Mouse (Mus musculus) cerebellum, postnatal 36 days (tissue): ENCODE measurements at regions not wholly inside any gene's neighbourhood (a gene's known extent, or its start where the extent isn't known, plus 50 kb on each side); places are given as distances from the start of the nearest gene placed in this dataset.

Source experiments
- DNase-seq, 2 experiments: peaks; one replicate each; pipeline ENCODE4 v3.0.0; 2021 to 2022; ENCODE audit warnings: mixed read lengths in 2 of 2

DNA sequence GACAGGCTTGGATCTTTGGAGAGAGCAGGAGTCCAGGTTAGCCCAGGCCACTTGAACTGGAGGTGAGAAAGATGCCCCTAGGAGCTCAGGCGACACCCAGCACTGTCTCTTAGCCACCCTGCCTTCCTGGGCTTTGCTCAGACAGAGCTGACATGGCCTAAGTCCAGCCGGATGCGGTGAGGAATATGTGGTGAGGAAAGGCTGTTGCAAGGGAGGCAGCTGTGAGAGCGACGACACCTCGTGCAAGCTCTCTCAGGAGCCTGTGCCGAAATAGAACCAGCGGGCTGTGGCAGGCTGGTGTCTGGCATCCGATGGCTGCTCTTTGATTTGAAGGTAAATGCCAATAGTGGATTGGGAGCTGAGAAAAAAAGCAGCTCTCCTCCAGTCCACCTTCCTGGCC, 191.4 kb upstream of the Sdk2 start:
- DNase-seq = no peak

DNA sequence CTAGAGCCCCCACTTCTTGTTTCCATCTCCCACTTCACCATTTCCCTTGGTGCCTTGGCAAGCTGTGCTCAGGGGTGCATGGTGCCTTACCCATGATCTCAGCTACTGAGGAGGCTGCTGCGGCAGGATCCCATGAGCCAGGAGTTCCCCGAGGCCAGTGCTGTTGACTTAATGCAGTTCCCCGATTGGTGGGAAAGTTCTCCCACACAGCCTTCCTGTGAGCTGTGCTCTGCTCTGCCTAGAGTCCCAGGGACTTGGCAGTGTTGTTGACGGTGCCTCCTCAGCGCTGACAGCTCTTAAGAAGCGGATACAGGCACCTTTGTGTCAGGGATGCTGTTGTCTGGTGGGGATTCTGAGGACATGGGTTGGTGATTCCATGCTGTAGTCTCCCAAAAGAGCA, 190.9 kb upstream of the Sdk2 start:
- DNase-seq = no peak

DNA sequence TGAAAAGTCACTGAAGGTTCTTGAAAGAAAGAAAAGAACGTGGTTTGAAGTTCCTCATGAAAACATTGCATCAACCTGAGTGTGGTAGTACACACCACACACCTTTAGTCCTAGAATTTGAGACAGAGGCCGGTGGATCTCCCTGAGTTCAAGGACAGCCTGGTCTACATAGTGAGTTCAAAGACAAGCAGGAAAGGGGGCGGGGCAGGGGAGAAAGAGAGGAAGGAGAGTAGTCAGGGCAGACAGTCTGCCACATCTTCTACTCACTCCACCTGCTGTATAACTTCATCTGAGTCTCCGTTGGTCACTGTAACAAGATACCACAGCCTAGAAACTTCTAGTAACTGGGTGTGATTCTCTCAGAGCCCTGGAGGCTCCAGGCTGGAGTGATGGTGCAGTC, 190.2 kb upstream of the Sdk2 start:
- DNase-seq = no peak

DNA sequence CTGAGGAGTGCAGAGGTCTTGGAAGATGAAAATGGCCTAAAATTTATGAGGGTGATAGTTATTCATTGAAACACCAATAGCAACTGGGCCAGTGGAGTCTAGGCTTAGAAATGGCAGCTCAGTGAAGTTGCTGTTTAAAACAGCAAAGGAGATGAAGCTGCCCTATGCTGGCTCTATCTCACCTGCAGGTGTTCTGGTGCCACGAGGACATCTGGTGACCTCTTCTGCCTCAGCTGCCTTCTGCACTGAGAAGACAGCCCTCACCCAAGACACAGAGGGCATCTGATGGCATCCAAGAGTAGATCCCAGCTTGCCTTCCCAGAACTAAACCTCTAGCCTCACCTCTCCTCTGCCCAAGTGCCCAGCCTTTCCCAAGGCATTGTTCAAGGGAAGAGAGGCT, 187.5 kb upstream of the Sdk2 start:
- DNase-seq = no peak

DNA sequence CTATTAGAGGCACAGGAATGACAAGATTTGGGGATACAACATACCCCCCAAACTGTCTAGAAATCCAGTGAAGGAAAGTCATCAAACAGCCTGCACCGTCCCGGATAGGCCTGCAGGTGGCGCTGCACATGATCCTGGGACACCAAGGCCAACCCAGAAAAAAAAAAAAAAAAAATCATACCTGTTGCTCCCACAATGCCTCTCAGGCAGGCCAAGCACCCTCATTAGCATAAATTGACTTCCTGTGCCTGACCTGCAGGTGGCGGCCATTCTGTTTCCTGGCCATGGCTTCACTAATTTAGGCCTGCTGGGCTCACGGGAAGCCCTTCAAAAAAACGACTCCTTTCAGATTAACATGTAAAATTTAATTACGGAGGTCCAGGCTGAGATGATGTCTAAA, 184.8 kb upstream of the Sdk2 start:
- DNase-seq = peak; percentile 27 to 34

DNA sequence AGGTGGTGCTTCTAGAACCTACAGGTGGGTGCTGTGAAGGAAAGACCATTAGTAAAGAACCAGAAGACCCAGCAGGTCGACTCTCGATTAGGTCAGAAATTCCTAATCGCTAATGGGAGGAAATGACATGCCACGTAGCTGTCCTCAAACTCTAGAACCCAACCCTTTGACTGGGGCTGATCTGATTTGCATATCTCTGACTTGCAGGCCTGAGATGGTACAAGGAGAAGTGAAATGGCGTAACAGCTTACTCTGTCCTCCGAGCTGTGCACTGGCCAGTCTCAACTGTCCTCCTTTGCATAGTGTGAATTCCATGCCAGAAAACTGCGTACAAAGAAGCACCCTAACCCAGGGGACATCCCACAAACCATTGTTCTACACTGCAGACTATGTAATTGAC, 182.4 kb upstream of the Sdk2 start:
- no peak for DNase-seq

DNA sequence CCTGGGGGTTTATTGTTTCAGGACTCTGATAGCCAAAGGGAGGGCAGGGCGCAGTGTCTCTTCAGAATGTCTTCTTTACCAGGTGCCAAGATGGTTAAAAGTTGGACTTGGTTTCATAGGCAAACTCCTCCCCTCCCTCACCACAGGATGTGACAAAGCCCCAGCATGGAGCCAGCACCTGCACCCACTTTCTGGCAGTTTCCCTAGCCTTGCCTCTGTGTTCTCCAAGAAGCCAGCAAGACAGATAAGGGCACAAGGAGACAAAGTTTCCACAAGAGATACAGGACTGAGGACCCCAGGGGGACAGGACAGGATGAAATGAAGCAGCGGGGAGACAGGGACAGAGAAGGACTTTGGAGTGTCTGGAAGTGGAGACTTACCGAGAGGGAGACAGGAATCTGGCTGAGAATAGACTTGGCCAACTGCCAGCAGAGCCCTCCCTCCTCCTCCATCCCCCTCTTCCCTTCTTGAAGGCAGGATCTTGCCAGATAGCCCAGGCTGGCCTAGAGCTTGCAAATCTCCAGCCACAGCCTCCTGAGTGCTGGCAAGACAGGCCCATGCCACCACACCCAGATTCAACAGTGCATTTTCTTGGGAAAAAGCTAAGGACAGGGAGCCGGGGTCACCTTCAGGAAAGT, 181.5 kb upstream of the Sdk2 start:
- DNase-seq = no peak

DNA sequence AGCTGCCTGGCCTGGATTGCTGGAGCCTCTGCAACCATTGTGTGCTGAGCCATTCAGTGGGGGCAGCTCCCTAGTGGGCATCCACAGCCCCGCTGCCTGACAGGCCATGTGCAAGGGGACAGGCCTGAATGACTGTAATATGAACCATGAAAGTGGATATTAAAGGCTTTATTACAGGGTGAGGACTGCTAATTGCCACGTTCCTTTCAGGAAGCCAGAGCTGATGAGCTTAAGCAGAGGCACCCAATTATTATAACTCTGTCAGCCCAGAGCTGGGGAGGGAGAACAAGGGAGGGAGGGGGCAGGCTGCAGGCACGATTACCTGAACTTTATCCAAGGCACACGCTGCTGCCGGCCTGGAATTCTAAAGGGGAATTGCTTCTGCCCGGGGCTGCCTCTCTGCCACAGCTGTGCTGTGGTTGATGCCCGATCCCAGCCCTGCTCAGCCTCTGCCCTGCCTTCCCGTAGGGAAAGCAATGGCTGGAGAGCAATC, 172.5 kb upstream of the Sdk2 start:
- DNase-seq = no peak

DNA sequence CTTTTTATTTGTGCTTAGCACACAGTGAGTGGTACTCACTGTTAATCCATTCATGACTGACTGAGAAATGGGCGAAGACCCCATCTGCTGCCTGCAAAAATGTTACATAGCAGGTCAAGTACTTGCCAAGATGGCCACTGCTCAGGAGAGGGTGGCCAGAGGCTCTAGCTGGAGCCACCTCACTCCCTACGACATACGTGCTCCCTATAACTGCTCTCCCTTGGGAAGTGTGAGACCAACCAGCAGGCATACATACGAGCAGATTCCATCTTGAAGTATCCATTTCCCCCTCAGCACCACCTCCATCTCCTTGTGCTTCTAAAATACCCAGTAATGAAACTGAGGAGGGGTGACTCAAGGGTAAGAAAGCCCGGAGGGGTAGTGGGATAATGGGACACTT, 172.0 kb upstream of the Sdk2 start:
- DNase-seq = no peak

DNA sequence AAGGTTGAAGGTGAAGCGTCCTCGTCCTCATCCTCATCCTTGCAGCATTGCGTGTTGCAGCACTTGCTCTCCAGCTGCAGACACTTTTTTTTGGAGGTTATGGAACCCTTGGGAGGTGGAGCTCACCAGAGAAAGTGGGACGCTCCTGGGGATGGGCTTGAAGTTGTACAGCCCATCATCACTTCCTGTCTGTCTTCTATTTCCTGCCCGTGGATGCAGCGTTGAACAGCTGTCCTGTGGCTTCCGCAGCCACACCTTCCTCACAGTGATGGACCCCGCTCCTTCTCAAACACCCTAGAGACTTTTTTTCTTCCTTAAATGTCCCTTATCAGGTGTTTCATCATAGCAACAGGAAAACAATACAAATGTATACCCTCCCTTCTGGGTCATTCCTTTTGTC, 171.5 kb upstream of the Sdk2 start:
- DNase-seq = no peak

DNA sequence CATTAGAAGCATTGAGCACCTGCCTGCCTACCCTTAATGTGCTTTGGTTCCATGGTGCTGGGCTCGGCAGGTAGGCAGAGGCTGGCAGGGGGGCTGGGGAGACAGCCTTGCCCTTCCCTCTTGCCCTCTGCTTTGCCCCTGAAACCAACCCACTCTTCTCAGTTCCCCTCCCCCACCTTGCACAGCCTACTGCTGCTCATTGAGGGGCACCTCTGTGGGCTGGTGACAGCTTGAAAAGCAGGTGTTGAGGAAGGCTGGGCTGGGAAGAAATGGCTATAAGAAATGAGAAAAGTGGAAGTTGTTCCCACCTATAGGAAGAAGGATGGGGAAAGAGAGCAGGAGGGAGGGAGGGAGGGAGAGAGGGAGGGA, 167.7 kb upstream of the Sdk2 start:
- DNase-seq = no peak

DNA sequence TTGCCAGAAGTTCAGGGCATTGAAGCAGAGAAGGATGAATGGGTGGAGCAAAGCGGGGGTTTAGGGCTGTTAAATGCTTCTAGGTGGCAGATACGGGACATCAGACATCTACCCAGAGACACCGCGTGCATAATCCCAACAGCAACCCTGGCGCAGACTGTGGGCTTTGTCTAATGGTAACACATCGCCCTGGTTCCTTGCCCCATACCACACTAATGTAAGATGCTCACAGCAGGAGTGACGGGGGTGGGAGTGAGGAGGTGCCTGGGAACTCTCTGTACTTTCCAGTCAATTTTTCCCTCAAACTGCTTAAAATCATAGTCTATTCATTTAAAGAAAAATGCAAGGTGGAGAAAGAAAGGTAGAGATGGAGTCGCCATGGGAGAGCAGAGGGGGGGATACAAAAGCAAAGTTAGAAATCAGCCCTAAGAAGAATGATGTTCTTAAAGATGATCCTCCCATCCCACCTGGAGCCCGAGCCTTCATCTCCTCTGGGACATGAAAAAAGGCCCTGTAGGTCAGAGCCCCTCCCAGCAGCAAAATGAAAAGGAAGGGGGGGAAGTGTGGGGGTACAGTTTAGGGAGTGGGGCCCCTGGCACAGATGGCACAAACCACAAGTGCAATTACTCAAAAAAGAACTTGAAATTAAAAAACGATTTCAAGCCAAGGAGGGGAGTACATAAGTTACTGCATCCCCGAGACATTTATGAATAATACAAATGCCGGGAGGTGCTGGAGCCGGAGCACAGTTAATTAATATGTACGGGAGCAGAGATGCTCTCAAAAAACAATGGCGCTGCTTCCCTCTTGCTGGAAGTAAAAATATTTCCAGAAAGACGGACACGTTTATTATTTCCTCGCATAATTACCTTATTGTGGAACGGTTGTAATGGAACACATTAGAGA, 167.0 kb upstream of the Sdk2 start:
- DNase-seq = no peak

DNA sequence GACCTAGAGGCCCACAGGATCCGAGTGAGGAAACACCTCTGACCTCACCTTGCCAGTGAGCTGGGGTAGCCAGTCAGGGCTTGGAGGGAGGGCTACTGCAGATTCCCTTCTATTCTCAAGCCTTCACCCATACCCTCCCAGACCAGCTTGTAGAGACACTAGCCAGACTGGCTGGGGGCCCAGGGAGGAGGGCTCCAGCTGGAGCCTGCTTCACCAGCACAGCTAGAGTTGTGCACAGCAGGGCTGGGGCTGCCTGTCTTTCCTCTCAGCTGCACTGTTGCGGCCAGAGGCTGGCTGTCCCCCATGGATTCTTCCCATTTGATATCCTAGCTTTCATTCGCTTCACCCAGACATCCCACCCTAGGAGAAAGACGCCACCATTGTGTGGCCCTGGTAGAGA, 165.0 kb upstream of the Sdk2 start:
- DNase-seq = no peak

DNA sequence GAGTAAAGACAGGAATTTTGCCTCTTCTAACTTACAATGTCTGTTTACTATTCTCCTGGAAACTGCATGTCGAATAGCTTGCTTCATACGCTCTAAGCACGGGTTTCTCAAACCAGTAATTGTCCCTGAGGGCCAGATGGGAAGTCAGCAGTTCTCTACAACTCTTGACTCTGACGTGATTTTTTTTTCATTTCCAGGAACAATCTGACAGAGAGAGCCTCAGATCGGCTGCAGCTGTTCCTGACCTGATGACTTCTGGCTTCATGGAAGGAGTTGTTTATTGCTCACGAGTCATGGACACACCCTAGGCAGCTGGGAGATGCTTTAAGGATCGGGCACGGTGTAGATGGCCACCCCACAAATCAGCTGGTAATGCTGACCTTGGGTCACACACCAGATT, 162.9 kb upstream of the Sdk2 start:
- no peak for DNase-seq

DNA sequence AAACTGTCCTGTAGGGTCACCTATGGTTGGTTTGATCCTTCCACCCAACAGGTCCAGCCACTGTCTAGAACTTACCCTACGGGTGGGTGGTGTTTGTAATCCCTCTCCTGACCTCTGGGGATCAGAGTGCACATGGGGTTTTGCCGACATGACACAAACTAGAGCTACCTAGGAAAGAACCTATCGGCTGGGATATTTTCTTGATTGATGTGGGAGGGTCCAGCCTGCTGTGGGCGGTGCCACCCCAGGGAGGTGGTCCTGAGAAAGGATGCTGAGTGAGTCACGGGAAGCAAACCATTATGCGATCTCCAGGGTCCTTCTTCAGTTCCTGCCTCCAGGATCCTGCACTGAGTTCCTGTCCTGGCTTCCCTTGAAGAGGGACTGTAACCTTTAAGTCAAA, 162.3 kb upstream of the Sdk2 start:
- DNase-seq = no peak

DNA sequence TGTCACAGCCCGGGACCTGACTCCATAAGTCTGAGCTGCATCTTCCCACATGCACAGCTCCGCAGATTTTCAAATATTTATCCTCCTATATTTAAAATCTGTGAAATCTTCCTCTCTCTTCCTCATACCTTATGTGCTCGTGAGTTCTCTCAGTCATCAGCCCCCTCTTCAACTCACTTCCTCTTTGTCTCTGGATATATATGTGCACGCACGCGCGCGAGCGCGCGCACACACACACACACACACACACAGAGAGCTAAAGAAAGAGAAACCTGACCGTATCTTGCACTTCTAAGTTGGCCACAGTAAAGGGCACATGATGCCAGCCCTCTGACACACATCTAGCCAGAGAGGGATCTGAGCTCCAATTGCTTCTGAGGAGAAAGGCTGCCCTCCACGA, 159.7 kb upstream of the Sdk2 start:
- DNase-seq = no peak

DNA sequence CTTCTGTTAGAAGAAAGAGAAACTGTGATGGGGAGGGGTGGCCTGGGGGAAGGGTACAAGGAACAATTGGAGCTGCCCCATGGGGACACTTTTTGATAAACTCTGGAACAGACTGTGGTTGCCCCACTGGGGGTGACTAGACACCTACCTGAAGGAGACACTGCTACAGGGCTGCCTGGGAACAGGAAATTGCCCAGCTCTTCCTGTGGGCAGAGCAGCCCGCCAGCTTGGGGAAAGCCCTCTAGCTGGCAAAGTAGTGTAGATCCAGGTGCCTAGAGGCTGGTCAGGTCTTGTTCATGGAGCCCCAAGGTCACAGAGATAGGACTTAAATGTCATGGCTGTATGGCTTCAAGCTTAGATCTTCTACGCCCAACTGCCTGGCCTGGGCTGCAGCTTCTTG, 157.9 kb upstream of the Sdk2 start:
- DNase-seq = no peak

DNA sequence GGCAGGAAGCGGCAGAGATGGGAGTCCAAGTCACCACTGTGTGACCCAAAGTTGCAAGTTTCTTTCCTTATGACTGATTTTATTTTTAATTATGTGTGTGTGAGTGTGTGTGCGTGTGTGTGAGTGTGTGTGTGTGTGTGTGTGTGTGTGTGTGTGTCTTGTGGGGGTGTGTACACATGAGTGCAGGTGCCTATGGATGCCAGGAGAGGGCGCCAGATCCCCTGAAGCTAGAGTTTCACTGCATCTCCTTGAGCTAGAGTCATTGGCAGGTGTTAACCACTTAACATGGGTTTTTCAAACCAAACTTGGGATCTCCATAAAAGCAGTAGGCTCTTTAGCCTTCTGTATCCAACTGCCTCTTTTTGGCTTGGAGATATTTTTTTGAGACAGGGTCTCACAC, 156.2 kb upstream of the Sdk2 start:
- no peak for DNase-seq

DNA sequence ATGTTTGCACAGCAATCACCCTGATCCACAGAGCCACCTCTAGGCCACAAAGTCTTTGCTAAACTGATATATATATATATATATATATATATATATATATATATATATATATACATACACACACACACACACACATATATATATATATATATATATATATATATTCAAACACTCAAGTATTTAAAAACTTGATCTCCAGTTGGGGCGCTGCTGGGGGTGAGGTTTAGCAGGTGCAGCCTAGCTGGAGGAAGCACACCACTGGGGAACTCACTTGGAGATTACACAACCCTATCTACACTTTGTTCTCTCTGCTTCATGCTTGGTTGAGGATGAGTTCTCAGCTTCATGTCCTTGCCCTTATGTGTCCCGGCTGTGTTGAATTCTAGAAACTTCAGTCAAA, 153.6 kb upstream of the Sdk2 start:
- DNase-seq = no peak

DNA sequence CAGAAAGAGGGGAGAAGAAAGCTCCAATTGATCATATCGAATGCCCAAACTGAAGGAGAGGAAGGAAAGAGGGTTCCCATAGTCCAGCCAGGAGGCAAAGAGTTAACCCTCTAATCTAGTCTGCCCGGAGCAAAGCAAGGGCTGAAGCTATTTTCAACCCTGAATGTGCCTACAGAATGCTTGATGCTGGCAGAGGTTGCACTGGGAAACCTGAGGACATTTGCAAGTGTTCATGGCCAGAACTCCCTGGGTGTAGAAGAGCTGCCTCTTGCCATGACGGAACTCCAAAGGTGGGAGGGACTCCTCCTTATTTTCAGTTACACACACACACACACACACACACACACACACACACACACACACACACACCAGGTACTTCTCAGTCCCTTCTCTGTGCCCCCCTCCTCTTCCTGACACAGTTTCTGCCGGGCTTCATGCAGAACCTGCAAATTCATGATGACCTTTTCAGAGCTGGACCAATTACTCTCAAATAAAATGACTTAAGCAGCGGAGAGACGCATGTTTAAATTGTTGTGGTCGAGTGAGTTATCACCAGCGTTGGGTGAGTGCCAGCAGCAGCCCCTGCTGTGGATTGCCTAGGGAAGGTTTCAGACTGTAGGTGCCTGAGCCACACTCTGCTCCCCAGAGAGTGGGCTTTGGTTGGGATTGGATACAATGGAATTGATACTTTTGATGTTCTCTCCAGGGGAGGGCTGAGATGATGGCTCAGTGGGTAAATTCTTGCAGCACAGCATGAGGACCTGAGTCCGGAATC, 152.1 kb upstream of the Sdk2 start:
- no peak for DNase-seq

DNA sequence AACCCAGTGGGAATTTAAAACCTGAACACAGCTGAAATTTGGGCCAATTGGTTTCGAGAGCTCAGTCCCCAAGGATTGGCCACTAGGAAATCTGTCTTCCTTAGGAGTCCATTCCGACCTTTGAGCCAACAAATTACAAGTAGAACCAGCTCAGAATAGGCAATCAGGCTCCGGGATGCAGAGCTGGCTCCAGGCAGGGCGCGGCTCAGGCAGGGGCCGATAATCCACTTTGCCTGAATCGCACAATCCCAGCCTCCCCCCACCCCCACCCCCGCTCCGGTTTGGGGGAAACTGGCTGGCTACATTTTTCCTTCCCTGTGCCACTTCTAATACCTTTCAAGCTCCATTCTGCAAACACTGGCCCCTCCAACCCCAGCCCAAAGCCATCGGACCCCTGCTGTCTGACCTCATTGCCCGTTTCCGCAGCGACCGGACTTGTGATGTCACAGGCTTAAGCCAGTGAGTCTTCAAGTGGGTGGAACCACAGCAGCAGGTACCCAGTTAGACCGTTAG, 150.5 kb upstream of the Sdk2 start:
- no peak for DNase-seq

DNA sequence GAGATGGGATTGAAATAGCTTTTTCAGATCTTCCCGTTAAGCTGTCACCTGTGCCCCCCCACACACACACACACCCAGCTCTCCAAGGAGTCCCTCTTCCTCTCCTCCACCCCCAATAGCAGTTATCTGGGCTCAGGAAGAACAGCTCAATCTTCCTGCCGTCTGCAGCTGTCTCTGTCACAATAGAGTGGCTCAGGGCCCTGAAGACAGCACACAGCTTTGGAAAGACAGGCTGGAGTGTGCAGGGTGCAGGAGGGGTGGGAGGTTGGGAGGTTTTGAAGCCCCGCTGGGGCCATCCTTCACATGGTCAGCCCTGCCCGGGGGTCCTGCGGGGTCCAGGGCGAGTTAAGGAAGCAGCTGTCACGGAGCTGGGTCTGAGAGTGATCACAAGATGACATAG, 149.6 kb upstream of the Sdk2 start:
- no peak for DNase-seq

DNA sequence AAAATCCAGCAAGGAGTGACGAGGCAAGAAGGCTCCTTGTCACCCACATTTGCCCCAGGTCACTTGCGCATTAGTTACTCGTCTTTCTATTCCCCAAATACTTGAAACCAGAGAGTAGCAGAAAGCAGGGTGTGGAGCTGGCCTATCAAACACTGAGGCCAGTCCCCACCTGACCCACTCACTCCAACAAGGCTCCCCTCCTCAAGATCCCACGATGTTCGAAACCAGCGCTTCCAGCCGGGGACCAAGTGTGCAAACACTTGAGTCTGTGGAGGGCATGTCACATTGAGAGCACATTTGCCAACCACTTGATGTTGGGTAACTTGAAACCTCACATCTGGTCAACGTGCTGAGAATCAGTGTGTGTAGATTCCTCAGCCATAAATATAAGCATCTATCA, 148.4 kb upstream of the Sdk2 start:
- no peak for DNase-seq

DNA sequence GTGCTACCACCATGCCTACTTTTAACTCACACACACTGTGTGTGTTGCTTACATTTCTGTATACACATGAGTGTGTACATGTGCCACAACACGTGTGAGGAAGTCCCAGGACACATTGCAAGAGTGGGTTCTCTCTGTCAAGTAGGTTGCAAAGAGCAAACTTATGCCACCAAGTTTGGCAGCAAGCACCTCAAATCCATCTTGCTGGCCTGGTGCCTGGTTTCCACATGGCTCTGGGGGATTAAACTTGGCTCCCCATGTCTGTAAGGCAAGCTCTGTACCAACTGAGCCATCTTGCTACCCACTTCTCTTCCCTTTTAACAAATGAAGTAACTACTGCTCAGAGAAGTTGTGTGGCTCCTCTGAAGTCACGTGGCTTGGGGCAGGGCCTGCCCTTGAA, 145.3 kb upstream of the Sdk2 start:
- DNase-seq = no peak
